Mouse (Mus musculus): ENCODE measurements around the gene Ubald2.
"Not testable (repeated sequence)": the region's sequence is repeated elsewhere in the genome, so short reads cannot be mapped to it uniquely, and the experiment has no call there.

The Ubald2 gene

DNA sequence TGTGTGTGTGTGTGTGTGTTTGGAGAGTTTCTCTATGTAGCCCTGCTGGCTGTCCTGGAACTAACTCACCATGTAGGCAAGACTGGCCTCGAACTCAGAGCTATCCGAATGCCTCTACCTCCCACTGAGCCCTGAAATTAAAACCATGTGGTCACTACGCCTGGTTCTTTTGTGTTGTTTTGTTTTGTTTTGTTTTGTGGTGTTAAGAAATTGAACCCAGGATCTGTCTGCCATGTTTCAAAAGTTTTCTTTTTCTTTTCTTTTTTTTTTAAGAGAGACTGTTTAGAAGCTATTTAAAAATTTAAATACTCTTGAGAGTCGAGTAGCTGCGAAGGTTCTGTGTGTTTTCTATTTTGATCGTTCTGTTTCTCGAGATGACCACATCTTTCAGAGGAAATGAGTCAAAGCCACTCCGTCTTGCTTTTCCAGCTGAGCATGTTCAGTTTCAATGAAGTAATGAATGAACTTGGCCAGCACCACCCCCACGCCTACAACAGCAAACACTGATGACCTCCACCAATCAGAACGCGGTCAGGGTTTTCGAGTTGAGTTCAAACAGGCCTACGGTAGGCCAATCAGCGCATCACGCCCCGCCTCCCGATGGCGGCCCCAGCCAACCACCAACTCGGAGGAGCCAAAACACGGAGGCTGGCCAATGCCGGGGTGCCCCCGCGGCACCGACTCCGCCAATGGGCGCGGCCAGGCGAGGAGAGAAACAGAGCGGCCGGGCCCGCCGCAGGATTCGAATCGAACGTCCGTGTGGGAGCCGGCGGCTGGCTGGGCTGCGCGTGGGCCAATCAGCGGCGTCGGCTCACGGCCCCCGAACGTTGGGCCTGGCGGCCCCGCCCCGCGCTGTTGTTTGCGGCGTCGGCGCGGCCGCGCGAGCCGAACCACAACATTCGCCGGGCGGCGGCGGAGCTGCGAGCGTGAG is at the start of gene Ubald2:
Gene Ubald2 (plus strand): TSS at position 739 of the 931 bp plus-strand sequence.
- peak; percentile 99 for DNase-seq (ENCODE audit: low read depth, low spot score)

DNA sequence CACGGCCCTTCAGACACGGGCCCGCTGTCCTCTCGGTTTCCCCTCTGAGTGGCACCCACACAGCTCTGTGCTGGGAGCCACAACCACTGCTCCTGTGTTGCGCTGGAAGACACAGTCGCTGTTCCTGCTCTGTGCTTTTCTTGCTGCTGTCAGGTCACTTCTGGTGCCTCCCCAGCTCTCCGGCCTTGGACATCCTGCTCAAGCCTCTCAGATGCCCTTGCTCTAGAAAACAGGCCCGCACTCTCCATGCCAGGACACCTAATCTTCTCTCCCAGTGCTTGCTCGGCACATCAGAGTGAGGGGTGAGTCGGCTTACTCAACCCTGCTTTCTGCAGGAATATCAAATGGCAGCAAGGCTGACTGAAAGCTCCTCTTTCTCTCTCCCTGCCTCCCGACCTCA is 49.7 kb upstream of the Ubald2 start:
- no peak for DNase-seq (ENCODE audit: low read depth, low spot score)

DNA sequence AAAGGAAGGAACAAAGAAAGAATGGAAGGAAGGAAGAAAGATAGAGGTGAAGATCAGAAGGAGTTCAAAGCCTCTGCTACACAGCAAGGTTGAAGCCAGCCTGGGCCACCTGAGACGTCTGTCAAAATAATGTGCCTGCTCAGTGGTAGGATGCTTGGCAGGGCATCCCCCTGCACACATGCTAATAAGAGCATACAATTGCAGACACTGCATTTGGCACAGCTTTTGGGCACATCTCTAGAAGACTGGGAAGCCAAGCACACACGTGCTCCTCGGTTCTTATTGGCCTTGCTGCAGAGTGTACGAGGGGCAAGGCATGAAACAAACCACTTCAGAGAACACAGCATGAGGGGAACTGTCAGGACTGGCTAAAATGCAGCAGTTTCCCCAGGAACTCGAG is 47.9 kb upstream of the Ubald2 start:
- no peak for DNase-seq (ENCODE audit: low read depth, low spot score)

DNA sequence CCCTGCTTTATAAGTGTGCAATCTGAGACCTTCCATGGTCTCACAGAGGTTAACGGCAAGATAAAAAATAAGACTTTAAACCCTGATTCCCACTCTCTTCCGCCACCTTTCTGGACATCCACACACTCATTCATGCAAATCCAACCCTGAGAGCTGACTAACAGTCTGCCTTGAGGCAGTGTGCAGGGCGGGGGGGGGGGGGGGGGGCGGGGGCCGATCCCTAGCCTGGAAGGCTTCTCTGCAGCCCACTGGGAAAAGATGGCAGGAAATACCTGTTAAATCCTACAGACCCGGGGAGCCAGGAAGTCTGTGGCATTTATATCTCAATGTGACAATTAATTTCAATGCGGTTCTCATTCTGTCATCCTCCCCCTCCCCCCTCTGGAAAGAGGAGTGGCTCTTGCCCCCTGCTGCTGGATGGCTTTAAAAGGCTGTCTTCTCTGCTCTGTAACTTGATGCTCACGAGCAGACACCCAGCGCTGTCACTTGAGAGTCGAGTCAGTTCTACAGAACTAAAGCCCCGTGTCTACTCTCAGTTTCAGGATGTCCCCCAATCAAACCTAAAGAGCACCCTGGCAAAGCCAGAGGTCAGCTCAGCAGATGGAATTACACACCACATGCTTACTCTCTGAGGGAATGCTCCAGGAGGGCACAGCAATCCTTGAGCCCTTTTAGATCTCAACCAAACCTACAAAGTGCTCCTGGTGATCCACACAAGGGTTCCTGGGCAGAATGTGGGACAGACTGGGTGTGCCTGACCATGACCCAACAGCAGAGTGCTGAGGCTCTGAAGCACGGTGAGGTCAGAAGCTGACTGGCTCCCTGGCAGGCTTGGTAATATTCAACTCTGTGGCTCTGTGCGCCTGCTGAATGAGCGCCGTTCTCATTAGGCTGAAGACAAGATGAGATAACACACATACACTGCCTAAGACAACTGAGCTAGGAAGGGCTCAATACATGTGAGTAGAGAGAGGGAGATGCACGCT is 46.5 kb upstream of the Ubald2 start:
- DNase-seq (ENCODE audit: low read depth, low spot score): peak; percentile 35

DNA sequence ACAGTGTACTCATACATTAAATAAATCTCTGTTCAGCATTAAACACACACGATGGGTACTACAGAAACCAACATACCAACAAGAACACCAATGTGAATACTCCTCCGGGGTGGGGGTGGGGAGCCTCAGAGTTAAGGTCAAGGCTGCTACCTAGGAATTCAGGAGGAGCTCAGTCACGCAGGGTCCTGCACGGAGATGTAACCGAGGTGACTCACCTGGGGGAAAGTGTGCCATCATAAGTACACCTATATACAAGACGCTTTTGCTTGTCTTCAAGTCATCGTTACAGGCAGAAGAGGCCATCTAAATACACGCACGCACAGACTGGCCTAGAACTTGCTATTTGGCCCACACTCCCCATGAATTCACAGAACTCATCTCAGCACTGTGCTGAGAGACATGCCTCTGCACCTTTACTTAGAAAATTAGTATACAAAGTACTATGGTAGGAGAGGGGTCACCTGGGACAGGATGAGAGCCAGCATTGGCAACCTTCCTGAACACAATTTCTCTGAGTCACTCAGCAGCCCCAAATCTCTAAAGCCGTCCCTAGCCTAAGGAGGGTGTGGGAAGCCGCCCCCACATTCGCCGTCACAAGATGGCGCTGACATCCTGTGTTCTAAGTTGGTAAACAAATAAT is 44.9 kb upstream of the Ubald2 start:
- DNase-seq (ENCODE audit: low read depth, low spot score): no peak

DNA sequence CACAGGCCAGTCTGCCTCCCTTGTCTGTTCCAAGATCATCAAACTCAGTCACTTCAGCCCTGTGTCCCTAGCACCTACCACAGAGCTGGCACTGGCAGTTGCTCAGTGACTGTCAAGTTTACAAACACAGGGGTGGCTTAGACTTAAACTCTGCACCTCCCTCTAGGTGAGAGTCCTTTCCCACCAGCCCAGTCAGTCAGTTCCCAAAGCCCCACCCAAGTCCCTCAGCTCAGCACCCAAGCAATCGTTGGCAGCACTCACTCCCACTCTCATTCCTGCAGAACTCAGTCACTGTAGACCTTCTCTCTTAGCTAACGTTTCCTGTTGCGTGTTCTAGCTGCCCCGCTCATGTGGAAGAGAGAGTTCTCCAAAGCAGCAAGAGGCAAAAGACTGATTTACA is 39.1 kb upstream of the Ubald2 start:
- no peak for DNase-seq (ENCODE audit: low read depth, low spot score)

DNA sequence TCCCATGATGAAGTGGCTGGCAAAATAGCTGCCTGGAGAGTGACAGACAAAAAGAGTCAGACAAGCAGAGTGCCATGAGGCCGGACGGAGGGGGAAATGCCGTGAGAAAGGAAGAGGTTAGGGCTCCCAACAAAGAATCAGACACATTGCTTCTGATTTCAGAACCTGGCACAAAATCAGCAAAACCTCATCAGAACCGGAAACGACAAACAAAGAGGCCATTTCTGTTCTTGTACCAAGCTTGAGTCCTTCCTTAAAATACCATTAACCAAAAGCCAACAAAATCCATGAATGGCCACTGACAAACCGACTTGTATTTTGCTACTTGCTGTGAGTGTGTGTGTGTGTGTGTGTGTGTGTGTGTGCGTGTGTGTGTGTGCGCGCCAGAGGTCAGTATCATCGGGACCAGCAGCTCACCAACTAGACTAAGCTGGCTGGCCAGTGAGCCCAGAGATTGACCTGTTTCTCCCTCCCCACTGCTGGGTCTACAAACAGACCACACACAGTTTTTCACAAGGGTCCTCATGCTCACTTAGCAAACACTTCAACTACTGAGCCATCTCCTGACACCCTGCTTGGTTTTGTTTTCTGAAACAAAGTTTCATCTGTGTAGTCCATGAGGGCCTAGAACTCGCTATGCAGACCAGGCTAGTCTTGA is 37.5 kb upstream of the Ubald2 start:
- DNase-seq (ENCODE audit: low read depth, low spot score): no peak

DNA sequence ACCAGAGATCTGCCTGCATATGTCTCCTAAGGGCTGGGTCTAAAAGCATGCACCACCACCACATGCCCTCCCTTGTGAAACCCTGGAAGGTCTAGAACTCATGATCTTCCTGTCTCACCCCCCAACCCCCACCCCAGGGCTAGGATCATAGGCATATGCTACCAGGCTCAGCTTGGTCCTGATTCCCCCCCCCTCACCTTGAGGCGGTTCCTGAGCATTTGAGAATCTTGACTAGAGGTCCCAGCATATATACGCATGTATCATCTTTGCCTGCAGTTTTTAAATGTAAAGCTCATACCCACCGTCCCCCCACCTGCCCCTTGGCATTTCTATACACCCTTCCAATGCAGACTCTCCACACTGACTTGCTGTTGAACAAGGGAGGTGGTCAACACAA is 37.0 kb upstream of the Ubald2 start:
- no peak for DNase-seq (ENCODE audit: low read depth, low spot score)

DNA sequence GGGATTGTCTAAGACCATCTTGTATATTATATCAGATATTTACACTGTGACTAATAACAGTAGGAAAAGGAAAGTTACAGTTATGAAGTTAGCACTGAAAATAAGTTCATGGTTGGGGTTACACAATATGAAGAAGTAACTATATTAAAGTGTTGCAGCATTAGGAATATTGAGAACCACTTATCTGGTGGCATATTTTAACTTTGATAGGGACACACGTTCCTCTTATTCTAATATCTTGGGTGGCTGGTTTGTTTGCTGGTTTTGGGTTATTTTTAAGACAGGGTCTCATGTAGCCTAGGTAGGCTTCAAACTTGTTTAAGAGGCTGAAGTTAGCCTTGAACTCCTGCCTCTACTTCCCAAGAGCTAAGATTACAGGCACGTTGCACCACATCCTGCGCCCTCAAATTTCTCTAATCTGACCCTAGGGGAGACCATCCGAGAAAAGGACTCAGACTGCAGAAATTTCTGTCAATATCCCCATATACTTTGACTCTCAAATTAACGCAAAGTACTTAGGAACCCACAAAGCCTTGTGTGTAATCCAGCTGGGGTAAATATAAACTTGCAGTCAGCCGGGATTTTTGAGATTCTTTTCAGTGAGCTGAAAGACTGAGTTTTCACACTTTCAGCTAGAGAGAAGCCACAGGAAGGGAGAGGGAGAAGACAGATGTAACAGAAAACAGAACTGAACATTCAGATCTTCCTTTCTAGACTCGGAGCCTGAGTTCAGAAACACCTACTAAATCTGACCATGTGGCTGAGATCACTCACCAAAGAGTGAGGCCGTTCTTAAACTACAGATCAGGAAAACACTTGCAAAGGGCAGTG is 36.2 kb upstream of the Ubald2 start:
- DNase-seq (ENCODE audit: low read depth, low spot score): no peak

DNA sequence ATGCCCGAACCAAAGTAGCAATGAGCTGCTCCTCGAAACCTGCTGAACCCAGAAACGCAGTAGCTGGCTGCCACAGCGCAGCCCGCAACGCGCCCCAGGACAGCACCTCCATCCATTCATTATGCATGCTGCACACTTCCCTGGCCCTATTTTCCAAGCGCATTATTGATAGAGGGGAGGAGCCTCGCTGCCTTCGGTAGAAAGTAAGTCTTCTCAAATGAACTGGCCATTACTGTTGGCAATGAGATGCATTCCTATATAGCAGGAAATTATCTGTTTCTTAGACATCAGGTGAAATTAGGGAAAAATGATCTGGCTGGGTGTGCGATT is 35.6 kb upstream of the Ubald2 start:
- no peak for DNase-seq (ENCODE audit: low read depth, low spot score)

DNA sequence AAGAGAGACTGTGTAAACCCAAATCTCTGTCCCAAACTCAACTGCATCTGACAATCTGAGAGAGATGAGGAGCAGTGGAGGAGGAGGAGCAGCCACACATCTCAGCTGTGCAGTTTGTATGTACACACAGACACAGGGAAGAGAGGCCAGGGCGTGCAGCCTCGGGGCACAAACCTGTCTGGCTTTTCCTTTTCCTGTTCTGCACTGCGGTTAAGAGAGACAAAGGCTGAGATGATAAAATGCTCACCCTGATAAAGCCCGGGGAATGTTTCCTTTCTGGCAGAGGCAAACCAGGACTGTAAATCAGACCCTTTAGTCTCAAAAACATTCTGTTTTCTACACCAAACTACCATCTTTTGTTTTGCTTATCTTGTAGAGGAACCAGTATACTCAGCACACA is 33.3 kb upstream of the Ubald2 start:
- DNase-seq (ENCODE audit: low read depth, low spot score): no peak

DNA sequence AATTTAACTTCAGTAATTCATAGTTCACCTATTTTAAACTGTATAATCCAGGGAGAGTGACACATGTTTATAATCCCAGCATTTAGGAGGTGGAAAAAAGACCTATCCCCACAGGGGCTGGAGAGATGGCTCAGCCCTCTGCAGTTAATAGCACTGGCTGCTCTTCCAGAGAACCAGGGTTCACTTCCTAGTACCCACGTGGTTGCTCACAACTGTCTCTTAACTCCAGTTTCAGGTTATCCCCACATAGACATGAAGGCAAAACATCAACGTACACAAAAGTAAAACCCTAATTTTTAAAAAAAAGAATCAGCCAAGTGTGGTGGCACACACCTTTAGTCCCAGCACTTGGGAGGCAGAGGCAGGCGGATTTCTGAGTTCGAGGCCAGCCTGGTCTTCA is 28.3 kb upstream of the Ubald2 start:
- DNase-seq (ENCODE audit: low read depth, low spot score): no peak

DNA sequence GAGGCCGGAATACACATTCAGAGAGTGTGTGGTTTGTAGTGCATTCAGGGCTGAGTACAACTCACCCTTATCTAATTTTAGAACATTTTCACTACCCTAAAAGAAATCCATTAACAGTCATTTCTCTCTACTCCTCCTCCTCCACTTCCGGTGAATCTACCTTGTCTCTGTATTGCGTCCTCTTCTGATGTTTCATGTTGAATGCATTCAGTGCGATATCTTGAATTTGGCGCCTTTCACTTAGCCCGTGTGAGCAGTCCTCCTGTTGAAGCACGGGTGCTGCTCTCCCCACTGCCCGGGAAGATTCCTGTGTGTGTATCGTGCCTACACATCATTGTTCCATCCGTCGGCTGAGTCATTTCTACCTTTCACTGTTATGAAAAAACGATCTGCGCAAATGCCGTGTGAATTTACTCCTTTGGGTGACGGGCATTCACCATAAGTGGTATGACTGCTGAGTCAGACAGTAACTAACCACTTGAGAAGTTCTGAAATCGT is 27.6 kb upstream of the Ubald2 start:
- no peak for DNase-seq (ENCODE audit: low read depth, low spot score)

DNA sequence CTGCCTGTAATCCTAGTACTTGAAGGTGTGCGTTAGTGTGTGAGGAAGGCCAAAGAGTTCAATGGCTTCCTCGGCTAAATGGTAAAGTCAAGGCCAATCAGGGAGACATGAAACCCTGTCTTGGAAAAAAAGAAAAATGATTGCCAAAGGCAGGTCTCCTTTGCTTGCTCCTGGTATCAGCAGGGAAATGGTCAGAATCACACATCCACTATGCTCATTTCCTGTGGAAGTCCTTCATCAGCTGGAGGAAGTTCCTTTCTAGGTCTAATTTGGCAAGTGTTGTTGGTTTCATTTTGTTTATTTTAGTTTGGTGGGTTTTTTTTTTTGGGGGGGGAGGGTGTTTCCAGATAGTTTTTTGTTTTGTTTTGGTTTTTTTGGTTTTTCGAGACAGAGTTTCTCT is 24.9 kb upstream of the Ubald2 start:
- DNase-seq (ENCODE audit: low read depth, low spot score): no peak

DNA sequence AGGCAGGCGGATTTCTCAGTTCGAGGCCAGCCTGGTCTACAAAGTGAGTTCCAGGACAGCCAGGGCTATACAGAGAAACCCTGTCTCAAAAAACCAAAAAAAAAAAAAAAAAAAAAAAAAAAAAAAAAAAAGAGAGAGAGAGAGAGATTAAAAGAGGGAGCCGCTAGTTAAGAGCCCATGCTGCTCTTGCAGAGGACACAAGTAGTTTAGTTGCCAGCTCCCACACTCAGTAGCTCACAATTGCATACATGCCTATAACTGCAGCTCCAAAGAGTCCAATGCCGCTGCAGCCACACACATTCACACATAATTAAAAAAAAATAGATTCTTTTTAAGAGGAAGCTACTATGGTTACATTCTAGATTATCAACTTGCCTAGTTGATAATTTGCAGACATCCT is 23.5 kb upstream of the Ubald2 start:
- not testable (repeated sequence) for DNase-seq (ENCODE audit: low read depth, low spot score)

DNA sequence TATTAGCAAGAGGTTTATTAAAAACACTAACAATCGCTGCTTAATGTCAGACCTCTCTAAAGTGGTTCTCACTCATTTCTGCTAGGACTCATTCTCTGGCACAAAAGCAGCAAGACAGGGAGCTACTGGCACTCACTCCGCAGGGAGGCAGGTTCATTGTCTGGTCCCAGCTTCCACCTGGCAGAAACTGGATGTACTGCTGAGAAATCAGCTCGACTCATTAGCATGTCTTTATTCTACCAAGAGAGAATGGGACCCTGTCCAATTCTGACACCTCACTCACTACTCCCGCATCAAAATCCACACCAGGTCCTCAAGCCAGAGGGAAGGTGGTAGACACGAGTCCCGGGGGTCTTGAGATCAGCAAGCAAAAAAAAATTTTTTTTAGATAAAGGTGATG is 22.3 kb upstream of the Ubald2 start:
- no peak for DNase-seq (ENCODE audit: low read depth, low spot score)

DNA sequence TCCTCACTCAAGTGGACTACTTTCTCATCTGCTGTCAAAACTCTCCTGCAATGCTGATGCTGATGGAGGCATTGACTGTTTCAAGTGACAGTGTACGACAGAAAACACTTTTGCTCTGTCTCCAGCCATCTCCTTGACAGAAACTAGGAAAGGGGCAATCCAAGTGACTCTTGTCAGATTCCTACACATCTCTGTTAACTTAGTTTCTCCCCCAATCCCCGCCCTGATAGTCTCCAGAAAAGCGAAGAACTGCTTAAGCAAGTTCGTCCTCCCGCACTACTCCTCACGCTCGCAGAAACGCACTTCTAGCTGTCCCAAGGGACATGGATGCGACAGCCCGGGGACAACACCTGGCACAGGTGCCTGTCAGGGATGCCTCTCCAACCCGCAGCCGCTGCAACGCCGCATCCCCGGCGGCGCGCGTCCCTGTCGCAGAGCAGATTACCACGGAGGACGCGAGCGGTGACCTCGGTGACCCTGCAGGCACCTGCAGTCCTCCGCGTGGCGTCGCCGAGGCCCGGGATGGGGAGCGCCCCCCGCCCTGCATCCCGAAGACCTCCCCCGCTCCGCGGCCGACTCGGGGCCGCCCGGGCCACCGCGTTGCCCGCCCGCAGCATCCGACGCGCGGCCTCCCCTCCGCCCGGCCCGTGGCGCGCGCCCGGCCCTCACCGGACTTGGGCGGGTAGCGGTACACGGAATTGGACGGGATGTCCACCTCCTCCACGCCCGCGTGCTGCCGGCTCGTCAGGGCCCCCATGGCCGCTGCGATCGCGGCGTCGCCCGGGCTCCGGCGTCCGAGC is 21.7 kb upstream of the Ubald2 start:
- no peak for DNase-seq (ENCODE audit: low read depth, low spot score)

DNA sequence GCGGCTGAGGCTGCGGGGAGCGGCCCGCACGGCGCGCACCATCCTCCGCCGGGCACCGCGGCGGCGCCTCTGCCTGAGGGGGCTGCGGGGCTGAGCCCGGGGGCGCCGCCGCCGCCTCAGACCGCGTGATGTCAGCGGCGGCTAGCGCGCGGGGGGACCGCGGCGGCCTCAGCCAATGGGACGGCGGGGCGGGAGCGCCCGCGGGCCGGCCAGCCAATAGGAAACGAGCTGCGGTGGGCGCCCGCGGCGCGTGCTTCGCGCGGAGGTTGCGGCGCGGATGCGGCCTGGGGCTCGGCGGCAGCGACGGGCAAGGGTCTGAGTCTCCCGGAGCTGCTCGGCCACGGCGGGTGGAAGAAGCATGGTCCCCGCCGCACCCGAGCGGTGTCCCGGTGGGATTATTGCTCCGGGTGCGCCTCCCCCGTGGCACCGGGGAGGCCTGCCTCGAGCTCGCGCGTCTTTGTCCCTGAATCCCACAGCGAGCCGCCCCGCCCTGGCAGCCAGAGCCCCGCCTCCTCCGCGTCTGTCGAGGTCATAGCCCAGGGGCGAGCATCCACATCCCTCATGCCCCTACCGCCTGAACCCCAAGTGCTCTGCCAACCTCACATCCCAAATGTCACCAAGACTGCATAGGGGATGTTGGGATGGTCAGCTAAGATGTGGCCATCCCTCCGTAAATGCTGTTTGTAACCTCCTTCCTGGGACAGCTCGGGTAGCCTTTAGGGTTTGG is 20.8 kb upstream of the Ubald2 start, which contains the start of gene Rnf157:
Gene Rnf157 (minus strand): TSS at position 129 of the 727 bp plus-strand sequence.
- DNase-seq (ENCODE audit: low read depth, low spot score): peak; percentile 67

DNA sequence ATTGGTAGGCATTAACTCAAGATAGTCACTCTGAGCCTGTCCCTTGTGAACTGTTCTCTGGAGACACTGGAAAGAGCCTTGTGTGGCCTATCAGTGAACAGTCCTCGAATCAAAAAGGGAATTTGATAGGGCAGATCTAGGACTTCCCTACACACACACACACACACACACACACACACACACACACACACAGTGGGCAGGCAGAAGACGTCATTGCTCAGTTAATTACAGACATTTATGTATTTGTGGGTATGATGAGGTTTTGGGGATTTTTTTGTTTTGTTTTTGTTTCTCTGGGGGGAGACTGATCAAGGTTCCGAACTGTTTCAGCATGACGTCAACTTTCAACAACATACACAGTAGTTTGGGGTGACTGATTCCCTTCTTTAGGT is 20.3 kb upstream of the Ubald2 start:
- DNase-seq (ENCODE audit: low read depth, low spot score): no peak
